Mouse (Mus musculus) G1E-ER4 (cell line): ENCODE measurements around the gene Tcf21. TPM values are rescaled to one million over a fixed set of nuclear protein-coding genes. Genes with fewer than 3 reads are reported as not detected.

Source experiments
- GATA1 ChIP-seq: IDR thresholded peaks from one replicate; pipeline ENCODE4 v1.8.0; 2012; ENCODE audit warnings: low read length, inconsistent platforms
- polyA plus RNA-seq: library from polyadenylated mRNA; stranded (reverse); fragments of >175 nt; gene quantifications from 2 replicates; pipeline ENCODE4 v1.2.3, GENCODE M21; 2012

Tcf21 gene
- polyA plus RNA-seq, 1 experiment, result not detected

DNA sequence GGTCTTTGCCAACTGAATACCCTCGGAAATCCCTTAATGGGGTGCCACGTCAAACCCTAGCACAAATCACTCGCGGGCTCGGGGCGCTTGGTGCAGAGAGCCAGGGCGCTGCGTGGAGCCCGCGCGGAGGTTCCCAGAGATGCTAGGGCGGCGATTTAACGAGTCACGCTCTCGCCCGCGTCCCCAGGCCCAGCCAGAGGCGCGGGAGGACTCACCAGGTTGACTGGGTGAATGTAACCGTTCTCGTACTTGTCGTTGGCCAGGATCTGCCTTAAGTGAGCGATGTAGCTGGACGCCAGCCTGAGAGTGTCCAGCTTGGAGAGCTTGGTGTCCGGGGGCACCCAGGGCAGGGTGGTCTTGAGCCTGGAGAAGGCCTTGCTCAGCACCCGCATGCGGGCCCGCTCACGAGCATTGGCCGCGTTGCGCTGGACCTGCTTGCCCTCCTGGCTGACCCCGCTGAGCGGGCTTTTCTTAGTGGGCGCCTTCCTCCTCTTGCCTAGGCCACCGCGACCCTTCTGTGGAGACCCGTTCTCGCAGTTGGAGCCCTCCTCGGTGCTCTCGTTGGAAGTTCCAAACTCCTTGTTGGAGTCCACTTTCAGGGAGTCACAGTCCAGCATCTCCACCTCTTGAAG lies 619 bp downstream of the Tcf21 start:
- TF ChIP-seq GATA1, result no peak

- TF ChIP-seq GATA1, result no peak
Observed at GRCm38 (mm10) chr10:22818600-22819238, 1.3 kb downstream of the Tcf21 start.

GRCm38 (mm10) chr10:22817976-22818375 lies 2.0 kb downstream of the Tcf21 start:
- TF ChIP-seq GATA1, result no peak

- TF ChIP-seq GATA1, result no peak
Observed at GRCm38 (mm10) chr10:22817561-22817960, 2.4 kb downstream of the Tcf21 start.

- no peak for TF ChIP-seq GATA1
Observed at GRCm38 (mm10) chr10:22816237-22816762, 3.7 kb downstream of the Tcf21 start.

DNA sequence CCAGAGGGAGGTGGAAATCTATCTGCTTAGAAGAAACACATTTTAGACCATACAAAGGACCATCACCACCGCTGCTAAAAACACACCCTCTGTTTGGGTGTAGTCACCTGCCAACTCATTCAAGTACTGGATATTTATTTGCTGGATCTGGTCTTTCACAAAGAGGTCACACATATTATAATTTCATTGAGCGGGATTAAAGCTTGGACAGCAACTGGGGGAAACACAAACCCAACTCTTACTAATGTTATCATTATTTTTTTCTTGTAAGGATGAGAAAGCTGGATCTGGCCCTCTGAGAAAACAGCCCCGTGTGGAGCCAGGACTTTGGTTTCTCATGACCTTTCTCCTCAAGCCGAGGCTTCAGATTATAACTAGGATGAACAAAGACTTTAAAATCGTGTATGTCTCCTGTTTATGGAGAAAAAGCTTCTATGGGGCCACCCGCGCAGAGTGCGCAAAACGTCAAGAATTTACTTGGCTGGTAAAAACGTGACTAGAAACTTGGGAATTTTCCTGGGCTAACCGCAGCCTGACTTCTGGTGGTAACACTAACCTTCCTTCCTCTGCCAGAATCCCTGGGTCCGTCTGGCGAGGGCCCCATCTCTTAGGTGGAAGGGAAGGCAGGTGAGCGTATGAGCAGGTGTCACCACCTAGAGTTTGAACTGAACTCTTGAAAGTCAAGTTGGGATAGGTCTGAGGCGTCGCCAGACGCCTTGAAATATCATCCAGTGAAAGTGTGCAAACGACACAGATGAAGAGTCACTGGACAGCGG lies 4.3 kb downstream of the Tcf21 start:
- no peak for TF ChIP-seq GATA1

DNA sequence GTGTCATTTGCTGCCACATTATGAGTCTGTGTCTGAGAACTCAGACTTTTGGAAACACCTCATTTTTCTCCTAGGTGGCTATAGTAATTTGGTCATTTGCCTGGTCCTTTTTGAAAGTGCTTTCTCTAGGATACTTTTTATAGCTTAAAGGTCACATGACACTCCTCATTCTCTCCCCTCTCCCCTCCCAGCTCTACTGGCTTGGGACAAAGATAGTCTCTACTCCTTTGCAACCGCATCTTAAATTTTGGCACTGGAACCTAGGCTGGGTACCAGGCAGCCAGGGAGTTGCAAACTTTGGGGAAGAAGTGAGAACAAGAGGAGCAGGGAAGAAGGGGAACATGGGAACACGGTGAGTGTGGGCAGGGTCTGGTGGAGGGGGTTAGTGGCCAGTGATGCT lies 5.2 kb downstream of the Tcf21 start:
- no peak for TF ChIP-seq GATA1

GRCm38 (mm10) chr10:22814294-22814693 lies 5.7 kb downstream of the Tcf21 start:
- no peak for TF ChIP-seq GATA1

GRCm38 (mm10) chr10:22813317-22813960 lies 6.5 kb downstream of the Tcf21 start:
- no peak for TF ChIP-seq GATA1

DNA sequence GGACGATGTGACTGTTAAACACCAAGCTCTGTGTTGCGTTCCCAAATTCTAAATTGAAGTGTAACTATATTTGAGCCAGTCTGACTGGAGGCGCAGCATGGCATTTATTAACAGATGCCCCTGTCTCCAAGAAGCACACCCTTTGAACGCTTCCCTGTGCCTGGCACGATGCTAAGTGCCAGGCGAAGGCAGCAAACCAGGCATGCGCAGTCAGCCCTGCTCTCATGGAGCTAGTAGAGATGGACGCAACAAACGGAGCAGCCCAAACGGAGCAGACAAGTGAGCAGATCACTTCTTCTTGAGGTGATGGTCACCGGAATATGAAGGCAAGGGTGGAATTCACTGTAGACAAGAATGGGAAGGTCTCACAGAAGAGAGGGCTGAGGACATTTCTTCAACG lies 8.1 kb downstream of the Tcf21 start:
- no peak for TF ChIP-seq GATA1

GRCm38 (mm10) chr10:22782684-22783083 lies 37.3 kb downstream of the Tcf21 start:
- TF ChIP-seq GATA1, result no peak

DNA sequence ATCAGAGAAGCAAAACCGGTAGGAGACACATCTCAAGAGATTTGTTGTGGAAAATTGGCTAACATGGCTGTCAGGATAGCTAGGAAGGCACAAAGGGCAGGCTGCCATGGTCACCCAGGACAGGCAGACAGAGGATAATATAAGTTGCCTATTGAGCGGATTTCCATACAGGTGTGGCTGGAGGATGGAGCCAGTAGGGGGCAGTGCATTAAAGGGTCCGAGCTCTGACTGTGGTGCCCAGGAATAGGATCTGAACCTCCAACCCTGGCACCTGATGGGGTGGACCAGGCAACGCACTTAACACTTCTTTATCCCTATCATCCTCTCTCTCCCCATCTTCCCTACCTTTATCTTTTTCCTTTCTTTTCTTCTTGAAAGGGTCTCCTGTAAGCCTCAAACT lies 38.5 kb downstream of the Tcf21 start:
- no peak for TF ChIP-seq GATA1

- TF ChIP-seq GATA1, result no peak
Observed at GRCm38 (mm10) chr10:22777939-22778338, 42.0 kb downstream of the Tcf21 start.

- TF ChIP-seq GATA1, result no peak
Observed at GRCm38 (mm10) chr10:22776007-22776698, 43.8 kb downstream of the Tcf21 start.

DNA sequence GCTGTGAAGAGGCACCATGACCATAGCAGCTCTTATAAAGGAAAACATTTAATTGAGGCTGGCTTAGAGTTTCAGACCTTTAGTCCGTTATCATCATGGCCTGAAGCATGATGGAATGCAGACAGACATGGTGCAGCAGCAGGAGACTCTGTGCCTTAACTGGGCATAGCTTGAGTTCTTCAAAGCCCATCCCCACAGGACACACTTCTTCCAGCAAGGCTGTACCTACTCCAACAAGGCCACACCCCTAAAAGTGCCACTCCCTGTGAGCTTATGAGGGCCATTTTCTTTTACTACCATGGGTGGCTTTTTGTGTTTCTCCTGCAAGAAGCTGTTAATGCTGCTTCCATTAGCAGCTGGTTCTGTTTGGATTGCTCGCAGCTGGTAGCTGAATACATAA lies 44.5 kb downstream of the Tcf21 start:
- no peak for TF ChIP-seq GATA1
